Mouse (Mus musculus): ENCODE measurements around the gene Ttc7b.

DNA sequence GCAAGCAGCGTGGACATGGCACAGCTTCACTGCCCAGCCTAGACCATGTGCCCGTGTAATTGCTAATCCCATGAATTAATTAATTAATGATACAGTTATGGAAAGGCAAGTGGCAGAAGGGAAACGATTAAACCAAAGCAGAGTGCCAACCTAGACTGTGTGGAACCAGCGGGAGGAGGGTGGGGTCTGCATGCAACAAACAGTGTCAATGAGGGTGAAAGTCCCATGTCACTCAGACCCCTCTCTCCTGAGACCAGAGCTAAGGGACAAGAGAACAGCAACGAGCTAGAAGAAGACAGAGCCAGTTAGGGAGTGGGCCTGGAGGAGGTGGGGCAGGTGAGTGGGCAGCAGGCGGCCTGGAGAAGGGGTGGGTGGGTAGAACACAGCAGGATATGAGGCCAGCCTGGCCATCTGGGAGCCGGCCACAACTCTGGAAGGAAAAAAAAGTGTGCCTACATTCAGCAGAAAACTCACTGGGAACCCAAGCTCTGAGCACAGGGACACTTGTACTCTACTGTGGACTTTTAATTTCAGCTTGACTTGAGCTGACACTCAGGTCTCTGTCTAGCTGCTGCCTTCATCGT lies 39.1 kb downstream of the Ttc7b start:
- TF ChIP-seq TCF12 (IDR thresholded peaks at IDR 0.05; ENCODE audit: insufficient read depth, poor library complexity, severe bottlenecking) (no peak), POLR2A (IDR thresholded peaks at IDR 0.05; ENCODE audit: insufficient read length, low read depth) (no peak), POLR2AphosphoS2 (IDR thresholded peaks at IDR 0.05; ENCODE audit: insufficient read length, low read depth) (no peak), USF1 (IDR thresholded peaks at IDR 0.05; ENCODE audit: low read depth) (no peak), MAX (IDR thresholded peaks at IDR 0.05; ENCODE audit: low read depth) (no peak), E2F4 (IDR thresholded peaks at IDR 0.05; ENCODE audit: insufficient read depth) (no peak), MYOG (IDR thresholded peaks at IDR 0.05; ENCODE audit: control insufficient read depth in 1 of 3, insufficient read depth in 1 of 3, insufficient read length in 2 of 3, low read depth in 2 of 3) (no peak), REST (IDR thresholded peaks at IDR 0.05; ENCODE audit: insufficient read depth, insufficient read length) (no peak), MYOD1 (IDR thresholded peaks at IDR 0.05; ENCODE audit: control insufficient read depth in 1 of 3, insufficient read length in 2 of 3, low read depth in 2 of 3) (no peak), CEBPB (IDR thresholded peaks at IDR 0.05; ENCODE audit: insufficient read depth, poor library complexity, severe bottlenecking) (no peak), SRF (IDR thresholded peaks at IDR 0.05; ENCODE audit: control insufficient read depth, insufficient read length, low read depth) (no peak)
